Mouse (Mus musculus) G1E (cell line): Measurements from ENCODE around the gene Notch4. TPM values are rescaled to one million over a fixed set of nuclear protein-coding genes. Genes with fewer than 3 reads are reported as not detected.

ENCODE experiments used
- ATAC-seq: 2 replicates; pipeline ENCODE4 v1.8.0; 2016; ENCODE audit warnings: mild to moderate bottlenecking; ENCODE audit not compliant: insufficient number of reproducible peaks, poor library complexity, low FRiP score, severe bottlenecking; ENCODE audit errors: extremely low read depth
- DNase-seq: peaks from one replicate; pipeline ENCODE4 v3.0.0; 2012; ENCODE audit warnings: low spot score
- H3K27me3 ChIP-seq: 2 replicates; pipeline ENCODE4 v1.6.1; 2012; ENCODE audit warnings: mild to moderate bottlenecking, low read length, inconsistent platforms; ENCODE audit not compliant: insufficient read depth
- H3K36me3 ChIP-seq: replicated peaks from 2 replicates; pipeline ENCODE3; 2012; ENCODE audit warnings: mild to moderate bottlenecking, inconsistent platforms
- H3K4me1 ChIP-seq: 2 replicates; pipeline ENCODE4 v1.6.1; 2012; ENCODE audit warnings: low read depth, low read length, inconsistent platforms, mixed read lengths; ENCODE audit not compliant: insufficient read depth
- H3K4me3 ChIP-seq: 2 replicates; pipeline ENCODE4 v1.5.1; 2012; ENCODE audit warnings: low read depth, mild to moderate bottlenecking, inconsistent platforms, low read length, moderate library complexity, mixed read lengths
- H3K9me3 ChIP-seq: replicated peaks from 2 replicates; pipeline ENCODE4 v1.6.1; 2012; ENCODE audit warnings: inconsistent platforms
- CTCF ChIP-seq: IDR thresholded peaks from 2 replicates; pipeline ENCODE4 v1.5.1; 2012; ENCODE audit warnings: low read depth, low read length, inconsistent platforms, mixed read lengths
- GATA1 ChIP-seq: IDR thresholded peaks from 2 replicates; pipeline ENCODE4 v1.6.1; 2012; ENCODE audit warnings: borderline replicate concordance, low read length, inconsistent platforms, mixed read lengths
- GATA2 ChIP-seq: IDR thresholded peaks from 2 replicates; pipeline ENCODE4 v1.6.1; 2012; ENCODE audit warnings: low read depth, low read length, inconsistent platforms, borderline replicate concordance
- POLR2AphosphoS5 ChIP-seq: IDR thresholded peaks from 2 replicates; pipeline ENCODE4 v1.6.1; 2012; ENCODE audit warnings: low read depth, low read length, inconsistent platforms; ENCODE audit not compliant: insufficient replicate concordance
- TAL1 ChIP-seq: conservative IDR thresholded peaks from 2 replicates; pipeline ENCODE4 v1.6.1; 2012; ENCODE audit warnings: low read depth, low read length, inconsistent platforms, mixed read lengths
- polyA plus RNA-seq: library from polyadenylated mRNA; stranded (reverse); fragments of >175 nt; gene quantifications from 2 replicates; pipeline ENCODE4 v1.2.3, GENCODE M21; 2012
- total RNA-seq, 2 experiments: library from RNA; stranded (forward) in 1 of 2; stranded (reverse) in 1 of 2; fragments of 200-1000 nt in 1 of 2; fragments of >200 nt in 1 of 2; fragmentation: Nextera tagmentation in 1 of 2; gene quantifications; 2 replicates each; pipeline ENCODE4 v1.2.3; 2014 to 2017

The Notch4 gene
- total and polyA plus RNA-seq, 3 experiments = 0.34 to 0.60 (median 0.60) TPM

GRCm38 (mm10) chr17:34559116-34559515 is 5.0 kb upstream of the Notch4 start:
- Histone ChIP-seq H3K36me3 (no peaks in the 10 kb centered on the region), H3K4me3 (no peak overlapping the region), H3K9me3 (no peaks in the 10 kb centered on the region), H3K4me1 (peaks cover 9% of the 10 kb centered on the region), H3K27me3 (peaks cover 23% of the 10 kb centered on the region)
- no peak for DNase-seq
- TF ChIP-seq CTCF (no peak), GATA2 (no peak), TAL1 (no peak), GATA1 (no peak), POLR2AphosphoS5 (no peak)
- no peak for ATAC-seq

DNA sequence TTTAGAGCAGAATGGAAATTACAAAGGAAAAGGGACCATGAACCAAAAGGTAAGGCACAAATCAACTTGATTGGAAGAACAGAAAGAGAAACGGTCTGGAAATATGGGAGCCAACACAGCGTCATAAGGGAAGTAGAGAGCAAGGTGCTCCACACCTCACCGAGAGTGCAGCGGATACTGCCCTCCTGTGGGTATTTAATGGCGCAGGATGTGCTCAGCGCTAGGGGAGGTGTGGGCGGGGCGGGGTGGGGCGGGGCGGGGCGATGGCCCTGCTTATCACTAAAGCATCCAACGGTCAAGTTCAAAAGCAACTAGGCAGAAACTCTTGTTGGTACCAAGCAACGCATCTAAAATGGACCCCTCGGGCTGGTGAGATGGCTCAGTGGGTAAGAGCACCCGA is 4.2 kb upstream of the Notch4 start:
- DNase-seq (no peak), ATAC-seq (no peak)
- peaks cover 11% of the 10 kb centered on the region for H3K4me1 ChIP-seq
- H3K9me3 ChIP-seq = no peaks in the 10 kb centered on the region
- H3K36me3 ChIP-seq = no peaks in the 10 kb centered on the region
- H3K27me3 ChIP-seq = peaks cover 25% of the 10 kb centered on the region
- no peak overlapping the region for H3K4me3 ChIP-seq
- TF ChIP-seq TAL1 (no peak), GATA1 (no peak), POLR2AphosphoS5 (no peak), GATA2 (no peak), CTCF (no peak)

- no peak for TF ChIP-seq GATA2
- TF ChIP-seq GATA1 = no peak
- no peak for TF ChIP-seq TAL1
- no peak for TF ChIP-seq POLR2AphosphoS5
- no peak for TF ChIP-seq CTCF
- ATAC-seq = no peak
- no peak for DNase-seq
- H3K36me3 ChIP-seq = no peaks in the 10 kb centered on the region
- H3K4me1 ChIP-seq = peaks cover 11% of the 10 kb centered on the region
- H3K9me3 ChIP-seq = no peaks in the 10 kb centered on the region
- no peak overlapping the region for H3K4me3 ChIP-seq
- peaks cover 31% of the 10 kb centered on the region for H3K27me3 ChIP-seq
Observed at GRCm38 (mm10) chr17:34560438-34560837, 3.6 kb upstream of the Notch4 start.

DNA sequence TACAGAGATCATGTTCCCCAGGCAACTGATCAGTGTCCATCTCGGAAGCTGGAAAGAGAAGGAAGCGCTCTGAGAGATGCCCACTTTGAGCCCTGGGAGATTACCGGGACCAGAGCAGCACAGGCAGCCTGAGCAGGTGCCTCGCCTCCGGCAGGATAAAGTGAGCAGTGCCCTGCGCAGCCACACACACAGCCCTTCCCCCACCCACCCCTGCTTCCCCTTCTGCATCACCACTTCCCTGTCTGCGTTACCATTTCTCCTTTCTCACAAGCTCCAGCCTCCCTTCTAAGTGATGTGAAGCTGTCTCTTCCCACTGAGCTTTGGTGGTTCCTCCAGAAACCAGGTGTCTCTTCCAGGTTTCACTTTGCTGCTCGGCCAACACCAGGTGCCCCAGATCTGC is 2.9 kb upstream of the Notch4 start:
- H3K4me1 ChIP-seq = peaks cover 11% of the 10 kb centered on the region
- peaks cover 38% of the 10 kb centered on the region for H3K27me3 ChIP-seq
- no peak for ATAC-seq
- H3K9me3 ChIP-seq = no peaks in the 10 kb centered on the region
- TF ChIP-seq GATA2 = no peak
- no peak for TF ChIP-seq CTCF
- TF ChIP-seq TAL1 = no peak
- TF ChIP-seq GATA1 = no peak
- TF ChIP-seq POLR2AphosphoS5 = no peak
- H3K4me3 ChIP-seq = no peak overlapping the region
- no peak for DNase-seq
- no peaks in the 10 kb centered on the region for H3K36me3 ChIP-seq

DNA sequence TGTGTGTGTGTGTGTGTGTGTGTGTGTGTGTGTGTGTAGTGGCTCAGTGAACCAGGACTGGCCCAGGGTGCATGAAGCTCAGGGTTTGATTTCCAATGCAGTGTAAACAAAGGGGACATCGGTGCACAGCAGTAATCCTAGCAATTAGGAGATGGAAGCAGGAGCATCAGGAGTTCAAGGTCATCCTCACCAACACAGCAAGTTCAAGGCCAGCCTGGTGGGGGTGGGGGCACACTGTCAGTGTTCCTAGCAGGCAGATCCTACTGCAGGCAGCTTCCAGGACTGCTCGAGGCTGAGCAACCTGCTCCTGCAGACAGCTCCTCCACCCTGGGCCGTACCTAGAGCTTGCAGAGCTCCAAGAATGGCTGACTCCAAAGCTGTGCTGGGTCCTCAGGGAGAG is 1.5 kb upstream of the Notch4 start:
- H3K4me3 ChIP-seq = no peak overlapping the region
- ATAC-seq (no peak), DNase-seq (no peak)
- no peaks in the 10 kb centered on the region for H3K9me3 ChIP-seq
- no peaks in the 10 kb centered on the region for H3K36me3 ChIP-seq
- peaks cover 11% of the 10 kb centered on the region for H3K4me1 ChIP-seq
- peaks cover 44% of the 10 kb centered on the region for H3K27me3 ChIP-seq
- TF ChIP-seq POLR2AphosphoS5 (no peak), CTCF (no peak), GATA2 (no peak), GATA1 (no peak), TAL1 (no peak)

DNA sequence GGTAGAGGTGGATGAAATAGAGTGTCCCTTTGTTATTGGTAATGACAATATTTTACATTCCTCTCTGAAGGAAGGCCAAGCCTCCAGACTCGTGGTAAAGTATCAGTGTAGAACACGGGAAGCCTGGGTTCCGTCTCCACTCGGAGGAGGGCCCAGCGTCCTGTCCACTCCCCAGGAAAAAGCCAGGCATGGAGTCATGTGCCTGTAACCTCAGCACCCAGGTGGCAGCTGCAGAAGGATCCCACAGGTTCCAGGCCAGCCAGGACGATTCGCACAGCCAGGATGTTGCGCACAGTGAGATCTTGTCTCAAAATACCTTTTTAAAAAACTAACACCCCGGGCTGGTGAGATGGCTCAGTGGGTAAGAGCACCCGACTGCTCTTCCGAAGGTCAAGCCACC is 714 bp upstream of the Notch4 start:
- no peak for TF ChIP-seq CTCF
- no peak for TF ChIP-seq GATA1
- no peak for TF ChIP-seq TAL1
- no peak for TF ChIP-seq POLR2AphosphoS5
- TF ChIP-seq GATA2 = no peak
- Histone ChIP-seq H3K27me3 (peaks cover 47% of the 10 kb centered on the region), H3K36me3 (no peaks in the 10 kb centered on the region), H3K9me3 (no peaks in the 10 kb centered on the region), H3K4me3 (no peak overlapping the region), H3K4me1 (peaks cover 11% of the 10 kb centered on the region)
- ATAC-seq (no peak), DNase-seq (no peak)

DNA sequence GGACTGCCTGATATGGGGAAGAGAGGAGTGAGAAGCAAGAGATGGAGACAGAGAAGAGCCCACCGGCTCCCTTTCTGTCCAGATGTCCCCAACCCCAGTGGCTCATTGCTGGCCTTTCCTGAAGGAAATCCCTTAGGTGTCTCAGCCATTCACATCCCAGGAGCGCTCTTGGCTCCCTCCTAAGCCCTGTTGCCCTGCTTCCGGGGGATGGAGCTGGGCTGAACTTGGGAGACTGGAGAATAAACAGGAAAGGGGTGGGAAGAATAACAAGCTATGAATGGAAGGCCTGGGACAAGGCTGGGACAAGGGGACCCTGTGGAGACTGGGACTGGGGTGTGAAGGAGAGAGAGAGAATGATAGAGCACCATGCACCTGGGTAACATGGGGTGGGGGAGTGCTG is 728 bp downstream of the Notch4 start:
- Histone ChIP-seq H3K36me3 (no peaks in the 10 kb centered on the region), H3K9me3 (no peaks in the 10 kb centered on the region), H3K4me1 (peaks cover 11% of the 10 kb centered on the region), H3K27me3 (peaks cover 51% of the 10 kb centered on the region), H3K4me3 (no peak overlapping the region)
- DNase-seq (no peak), ATAC-seq (no peak)
- TF ChIP-seq CTCF (no peak), GATA2 (no peak), GATA1 (no peak), POLR2AphosphoS5 (no peak), TAL1 (no peak)
